ENCODE assay signal across 11 mouse cellular contexts in the genomic region with DNA sequence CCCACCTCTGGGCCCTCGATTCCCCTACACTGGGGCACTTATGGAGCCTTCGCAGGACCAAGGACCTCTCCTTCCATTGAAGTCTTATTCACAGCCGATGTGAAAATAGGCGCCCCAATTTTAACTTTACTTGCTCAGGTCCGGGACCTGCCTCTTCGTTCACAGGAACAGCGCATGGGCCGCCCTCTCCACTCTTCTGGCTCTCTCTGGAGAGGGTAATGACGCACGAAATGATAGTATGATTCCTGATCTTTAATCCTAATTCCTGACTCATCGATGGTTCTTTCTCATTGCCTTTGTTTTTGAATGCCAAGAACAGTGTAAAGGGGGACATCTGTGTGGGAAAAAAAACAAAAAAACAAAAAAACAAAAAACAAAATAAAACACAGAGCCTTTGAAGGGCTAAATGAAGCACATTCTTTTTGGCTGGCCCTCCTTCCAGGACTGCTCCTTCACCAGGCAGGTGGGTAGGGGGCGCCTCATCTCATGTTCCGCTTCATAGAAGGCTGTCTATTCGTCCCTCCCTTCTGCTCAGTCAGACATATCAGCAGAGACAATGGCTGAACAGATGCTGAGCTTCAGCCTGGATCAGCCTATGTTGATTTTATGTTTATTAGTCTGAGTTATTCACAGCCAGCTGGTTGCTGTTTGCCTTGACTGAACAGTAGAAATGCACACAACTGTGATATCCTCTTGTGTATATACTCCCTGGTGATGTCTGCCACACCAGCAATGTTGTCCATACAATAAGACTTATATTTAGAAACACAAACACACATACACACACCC.
DNase-seq lines count a peak whose midpoint lies in the region; ATAC-seq and TF ChIP-seq lines count a peak whose summit lies in the region.
"Had no signal": no experiment of that assay in that cellular context is flagged by ENCODE, and none has a peak within 500 bp of the region (broad histone marks: within the 10 kb centered on the region; RNA-seq: fewer than 3 reads in every experiment).

No protein-coding gene starts in this region.

- no peak overlapping the region for H3K27ac ChIP-seq in forebrain, postnatal 0 days (ENCODE audit: low read depth, low read length)
- H3K27ac ChIP-seq: embryonic facial prominence, embryonic 12.5 days had no signal

- 63% methylated on average over 14 of the region's 14 CpGs for WGBS in forebrain, postnatal 0 days

- H3K27me3 ChIP-seq in forebrain, postnatal 0 days (ENCODE audit: insufficient read depth, low read length), result no peaks in the 10 kb centered on the region
- H3K27me3 ChIP-seq: embryonic facial prominence, embryonic 12.5 days had no signal

- no peaks in the 10 kb centered on the region for H3K9me3 ChIP-seq in forebrain, postnatal 0 days (ENCODE audit: low read length)
- H3K9me3 ChIP-seq: embryonic facial prominence, embryonic 12.5 days had no signal

- H3K36me3 ChIP-seq in forebrain, postnatal 0 days (ENCODE audit: insufficient read depth), result no peaks in the 10 kb centered on the region
- H3K36me3 ChIP-seq: embryonic facial prominence, embryonic 12.5 days had no signal

- DNase-seq in right cerebral cortex, postnatal 4 days, result peak; percentile 1
- DNase-seq in right cerebral cortex, adult 18-20 months, result no peak
- peak; percentile 45 for DNase-seq in forebrain, postnatal 0 days
- DNase-seq in mesoderm, embryonic 11.5 days (ENCODE audit: low read depth, low spot score), result peak; percentile 39
- no peak for DNase-seq in ovary, postnatal 36 days (ENCODE audit: low spot score)
- DNase-seq: spleen, adult 18-20 months had no signal

- peak; percentile 33; the same call in 1 of the 2 replicates for TF ChIP-seq CTCF in forebrain, postnatal 0 days (IDR thresholded peaks at IDR 0.05; ENCODE audit: low read depth)

- no peak overlapping the region for H3K4me3 ChIP-seq in forebrain, postnatal 0 days (ENCODE audit: low read depth, low read length)
- H3K4me3 ChIP-seq: embryonic facial prominence, embryonic 12.5 days had no signal

- H3K9ac ChIP-seq in forebrain, postnatal 0 days, result no peak overlapping the region
- H3K9ac ChIP-seq: embryonic facial prominence, embryonic 12.5 days had no signal

- peak; percentile 91 for ATAC-seq in forebrain, postnatal 0 days
- no peak for ATAC-seq in granulocyte monocyte progenitor cell, adult 5-6 weeks (replicated peaks; ENCODE audit: poor library complexity, severe bottlenecking)
- no peak for ATAC-seq in CD4-positive, CD25-positive, alpha-beta regulatory T cell, adult 4 months
- ATAC-seq: Patski had no signal

- no peaks in the 10 kb centered on the region for H3K4me1 ChIP-seq in forebrain, postnatal 0 days (ENCODE audit: insufficient read depth)
- H3K4me1 ChIP-seq: embryonic facial prominence, embryonic 12.5 days had no signal

- no peak overlapping the region for H3K4me2 ChIP-seq in forebrain, postnatal 0 days (ENCODE audit: low read depth)
- H3K4me2 ChIP-seq: embryonic facial prominence, embryonic 12.5 days; liver, embryonic 11.5 days had no signal

Comparison
In these comparisons a context has a peak if more than half of its experiments do, and no peak if none do; other contexts are left out.
1. DNase-seq: peak in right cerebral cortex, postnatal 4 days (single experiment), forebrain, postnatal 0 days (single experiment) and mesoderm, embryonic 11.5 days (single experiment); none in right cerebral cortex, adult 18-20 months (single experiment) and ovary, postnatal 36 days (single experiment).